Mouse (Mus musculus): ENCODE data around the gene Mpeg1.

Mpeg1 gene

DNA sequence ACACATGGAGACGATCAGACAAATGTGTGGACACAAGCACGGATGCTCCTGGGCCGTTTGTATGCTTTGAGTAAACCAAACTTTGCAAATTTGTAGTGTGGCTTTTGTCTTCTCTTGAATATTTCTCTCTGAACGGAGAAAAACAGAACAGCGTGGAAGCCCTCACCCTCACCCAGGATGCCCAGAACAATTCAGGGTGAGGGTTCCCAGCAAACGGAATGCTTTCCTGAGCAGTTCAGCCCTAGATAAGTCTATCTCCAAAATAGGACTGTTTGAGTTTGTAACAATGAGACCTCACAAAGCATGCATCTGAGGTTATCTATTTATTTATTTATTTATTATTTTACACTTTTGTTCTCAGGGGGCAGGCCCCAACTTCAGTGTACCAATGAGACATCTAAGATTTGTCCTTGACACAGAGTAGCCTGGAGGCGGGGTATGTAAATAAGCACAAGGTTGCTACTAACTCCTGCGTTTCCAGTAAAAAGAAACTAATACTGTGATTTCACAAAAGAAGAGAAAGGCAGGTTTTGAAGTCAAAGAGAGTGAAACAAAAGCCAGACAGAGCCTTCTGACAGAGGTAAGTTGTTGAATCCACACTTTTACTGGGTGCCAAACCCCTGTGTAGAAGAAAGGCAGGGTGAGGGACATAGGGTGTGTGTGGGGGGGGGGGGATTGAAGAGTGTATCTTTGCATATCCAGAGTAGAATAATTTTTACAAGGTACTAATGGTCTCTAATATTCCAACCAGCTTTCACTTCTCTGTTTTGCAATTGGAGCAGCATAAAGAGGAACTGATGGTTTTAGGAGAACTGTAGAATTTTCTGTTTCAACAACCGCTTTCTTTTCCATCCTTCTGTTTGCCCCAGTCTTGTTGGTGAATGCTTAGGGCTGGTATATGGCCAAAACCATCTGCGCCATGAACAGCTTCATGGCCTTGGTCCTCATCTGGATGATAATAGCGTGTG lies at the start of gene Mpeg1:
TSS of gene Mpeg1 (plus strand) at position 498 of the 968 bp plus-strand sequence.
- in situ Hi-C loops (cut with MboI, MseI) = loop anchor here (10.0 kb wide), 1 partner anchor 354 kb away; no protein-coding TSS in a partner anchor

DNA sequence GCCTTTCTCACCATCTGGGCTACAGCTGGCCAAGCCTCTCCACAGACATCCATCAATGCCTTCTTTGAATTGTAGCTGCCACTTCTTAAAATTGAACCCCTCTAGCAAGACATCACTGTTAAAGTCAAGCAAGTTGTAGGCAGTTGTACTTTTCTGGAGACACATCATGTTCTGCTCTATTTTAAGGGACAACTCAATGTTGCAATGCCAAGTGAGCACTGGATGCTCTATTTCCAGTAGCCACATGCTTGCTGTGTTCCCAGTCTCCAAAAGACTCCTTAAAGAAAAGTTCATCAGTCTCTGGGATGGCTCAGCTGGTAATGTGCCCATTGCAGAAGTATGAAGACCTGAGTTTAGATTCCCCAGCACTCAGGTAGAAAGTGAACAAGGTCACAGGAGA lies 46.8 kb upstream of the Mpeg1 start:
- in situ Hi-C loops (cut with MboI, MseI) = loop anchor here (10.0 kb wide), 1 partner anchor 279 kb away; no protein-coding TSS in a partner anchor

- in situ Hi-C loops (cut with MboI, MseI) = loop anchor here (10.0 kb wide), 1 partner anchor 283 kb away; no protein-coding TSS in a partner anchor
Measured at GRCm38 (mm10) chr19:12417361-12417760, 43.2 kb upstream of the Mpeg1 start, which contains the start of gene Olfr1441. TSS of gene Olfr1441 (plus strand) at chr19:12417433.

DNA sequence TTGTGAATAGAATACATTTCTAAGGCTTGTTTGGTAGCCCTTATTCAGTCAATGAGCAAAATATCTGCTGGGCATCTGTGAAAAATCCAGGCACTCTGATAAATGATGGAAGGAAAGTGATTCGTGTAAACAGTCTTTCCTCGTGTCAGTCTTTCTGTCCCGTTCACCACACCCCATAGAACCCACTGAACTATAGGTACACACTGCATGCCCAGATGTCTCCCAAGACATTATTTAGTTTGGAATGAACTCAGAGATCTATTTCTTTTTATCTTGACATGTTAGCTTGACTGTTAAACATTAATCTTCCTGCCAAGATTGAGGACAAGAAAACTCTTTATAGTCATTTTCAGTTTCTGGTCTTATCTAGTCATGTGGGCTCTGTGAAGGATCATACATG lies 42.3 kb upstream of the Mpeg1 start:
- in situ Hi-C loops (cut with MboI, MseI) = loop anchor here (10.0 kb wide), 1 partner anchor 284 kb away; no protein-coding TSS in a partner anchor

GRCm38 (mm10) chr19:12420555-12420954 lies 40.0 kb upstream of the Mpeg1 start:
- in situ Hi-C loops (cut with MboI, MseI) = no loop called here

DNA sequence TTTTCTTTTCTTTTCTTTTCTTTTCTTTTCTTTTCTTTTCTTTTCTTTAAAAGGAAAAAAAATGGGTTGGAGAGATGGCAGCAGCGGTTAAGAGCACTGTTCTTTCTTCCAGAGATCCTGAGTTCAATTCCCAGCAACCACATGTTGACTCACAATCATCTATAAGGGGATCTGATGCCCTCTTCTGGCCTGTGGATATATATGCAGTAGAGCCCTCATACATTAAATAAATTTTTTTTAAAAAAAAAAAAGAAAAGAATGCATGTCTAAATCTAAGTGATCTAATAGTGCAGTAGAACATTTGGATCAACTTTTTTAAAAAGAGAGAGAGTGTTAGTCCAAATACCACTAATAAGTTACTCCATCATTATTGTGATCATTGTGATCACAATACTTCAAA lies 38.9 kb upstream of the Mpeg1 start:
- in situ Hi-C loops (cut with MboI, MseI) = no loop called here

DNA sequence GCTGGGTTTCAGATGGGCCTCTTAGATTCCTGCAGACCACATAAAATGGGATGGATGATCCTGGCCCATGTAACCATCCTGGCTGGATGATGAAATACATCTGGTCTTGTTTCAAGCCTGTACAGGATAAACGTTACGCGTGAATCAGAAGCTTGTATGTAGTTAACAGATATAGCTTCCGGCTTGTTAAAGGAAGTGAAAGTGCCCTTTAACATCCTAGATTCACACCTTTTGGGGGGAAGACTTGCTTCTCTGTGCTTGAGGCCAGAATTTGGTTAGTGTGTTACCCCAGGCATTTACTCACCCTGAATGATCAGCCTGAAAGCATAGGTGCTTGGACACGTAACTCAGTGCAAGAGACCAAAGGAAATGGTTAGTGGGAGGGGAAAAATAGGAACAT lies 33.5 kb upstream of the Mpeg1 start:
- in situ Hi-C loops (cut with MboI, MseI) = no loop called here

- in situ Hi-C loops (cut with MboI, MseI) = no loop called here
Measured at GRCm38 (mm10) chr19:12427605-12428004, 33.0 kb upstream of the Mpeg1 start, which contains the start of gene Pfpl. TSS of gene Pfpl (plus strand) at chr19:12427905.

GRCm38 (mm10) chr19:12433033-12433432 lies 27.5 kb upstream of the Mpeg1 start:
- in situ Hi-C loops (cut with MboI, MseI) = loop anchor here (5.0 kb wide), 1 partner anchor 69 kb away; the partner anchor contains the start of gene Dtx4

GRCm38 (mm10) chr19:12435011-12435416 lies 25.6 kb upstream of the Mpeg1 start:
- in situ Hi-C loops (cut with MboI, MseI) = no loop called here

GRCm38 (mm10) chr19:12435750-12436524 lies 24.6 kb upstream of the Mpeg1 start:
- in situ Hi-C loops (cut with MboI, MseI) = no loop called here

DNA sequence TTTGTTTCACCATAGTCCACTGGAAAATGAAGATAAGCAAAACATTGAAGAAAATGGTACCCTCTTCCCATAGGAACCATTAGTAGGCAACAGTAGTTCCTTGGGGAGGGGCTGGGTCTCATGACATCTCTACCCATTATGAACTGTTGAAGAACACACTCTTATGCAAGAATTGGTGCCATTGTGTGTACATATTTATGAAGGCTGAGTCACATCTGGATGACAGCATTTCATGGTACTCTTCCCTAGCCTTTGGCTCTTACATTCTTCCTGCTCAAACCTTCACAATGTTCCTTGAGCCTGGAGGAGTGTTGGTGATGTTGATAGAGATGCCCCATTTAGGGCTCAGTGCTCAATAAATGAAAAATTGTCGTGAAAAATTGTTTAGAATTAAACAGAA lies 21.0 kb upstream of the Mpeg1 start:
- in situ Hi-C loops (cut with MboI, MseI) = no loop called here

DNA sequence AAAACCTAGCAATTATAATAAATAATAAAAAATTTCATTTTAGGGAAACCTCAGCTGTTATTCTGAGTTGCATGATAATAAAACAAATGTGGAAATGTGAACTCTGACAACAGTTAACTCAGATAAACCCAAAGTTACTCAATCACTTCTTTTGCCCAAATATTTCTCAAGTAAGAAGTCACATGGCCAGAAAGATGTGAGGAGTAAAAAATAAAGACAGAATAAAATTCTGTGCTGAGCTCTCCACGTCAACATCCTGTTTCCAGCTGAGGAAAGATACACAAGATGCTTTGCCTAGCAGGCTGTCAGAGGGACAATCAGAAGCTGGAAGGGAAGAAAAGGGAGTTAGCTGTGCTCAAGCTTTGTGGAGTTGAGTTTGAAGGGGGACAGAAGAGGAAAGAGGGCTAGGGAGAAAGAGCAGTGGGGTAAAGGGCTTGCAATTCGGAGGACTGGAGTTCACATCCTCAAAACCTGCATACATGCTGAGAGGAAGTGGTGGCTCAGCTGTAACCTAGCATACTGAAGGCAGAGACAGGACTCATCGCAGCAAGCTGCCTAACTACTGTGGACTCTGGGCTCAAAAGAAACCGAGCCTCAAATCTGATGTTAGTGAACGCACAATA lies 20.4 kb upstream of the Mpeg1 start:
- in situ Hi-C loops (cut with MboI, MseI) = no loop called here

- in situ Hi-C loops (cut with MboI, MseI) = no loop called here
Measured at GRCm38 (mm10) chr19:12442560-12442959, 18.0 kb upstream of the Mpeg1 start.

DNA sequence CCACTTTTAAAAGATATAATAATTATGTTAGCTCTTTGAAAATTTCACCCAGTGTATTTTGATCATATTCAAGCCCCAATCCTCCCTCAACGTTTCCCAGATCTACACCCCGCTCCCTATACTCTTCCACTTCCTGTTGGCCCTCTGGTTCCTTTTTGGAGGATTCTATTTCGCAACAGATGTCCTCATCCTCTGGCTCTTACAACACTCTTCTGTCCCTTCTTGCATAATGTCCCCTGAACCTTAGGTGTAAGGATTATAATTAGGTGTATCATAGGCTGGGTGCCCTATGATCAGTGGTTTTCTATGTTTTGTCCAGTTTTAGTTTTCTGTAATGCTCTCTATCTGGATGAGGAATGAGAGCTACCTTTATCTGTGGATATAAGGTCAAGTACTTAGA lies 15.6 kb upstream of the Mpeg1 start:
- in situ Hi-C loops (cut with MboI, MseI) = no loop called here

GRCm38 (mm10) chr19:12457401-12458066 lies 3.0 kb upstream of the Mpeg1 start:
- in situ Hi-C loops (cut with MboI, MseI) = no loop called here

- in situ Hi-C loops (cut with MboI, MseI) = no loop called here
Measured at GRCm38 (mm10) chr19:12459516-12459915, 1.1 kb upstream of the Mpeg1 start.

DNA sequence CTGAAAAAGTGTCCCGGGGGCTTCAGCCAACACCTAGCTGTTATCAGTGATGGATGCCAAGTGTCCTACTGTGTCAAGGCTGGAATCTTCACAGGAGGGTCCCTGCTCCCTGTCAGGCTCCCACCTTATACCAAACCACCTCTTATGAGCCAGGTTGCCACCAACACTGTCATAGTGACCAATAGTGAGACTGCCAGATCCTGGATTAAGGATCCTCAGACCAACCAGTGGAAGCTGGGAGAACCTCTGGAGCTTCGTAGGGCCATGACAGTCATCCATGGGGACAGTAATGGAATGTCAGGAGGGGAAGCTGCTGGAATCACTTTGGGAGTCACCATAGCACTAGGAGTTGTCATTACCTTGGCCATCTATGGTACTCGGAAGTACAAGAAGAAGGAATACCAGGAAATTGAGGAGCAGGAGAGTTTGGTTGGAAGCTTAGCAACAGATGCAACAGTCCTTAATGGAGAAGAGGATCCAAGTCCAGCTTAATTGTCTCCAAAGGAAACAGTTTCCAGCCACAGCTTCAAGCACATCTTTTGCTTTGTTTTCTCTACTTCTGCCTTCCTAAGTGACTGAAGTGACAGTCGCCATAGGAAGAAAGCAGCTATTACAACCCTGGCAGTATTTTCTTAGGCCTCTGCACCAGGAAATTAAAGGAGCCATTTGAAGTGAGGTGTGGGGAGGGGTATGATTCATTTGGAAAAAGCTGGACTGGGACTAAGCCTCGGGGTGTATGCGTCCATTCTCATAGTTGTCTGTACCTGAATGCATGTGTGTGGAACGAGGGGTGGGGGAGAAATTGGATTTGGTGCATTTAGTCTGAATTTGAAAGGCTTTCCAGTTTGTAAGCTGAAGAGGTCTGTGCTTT lies 2.5 kb downstream of the Mpeg1 start:
- in situ Hi-C loops (cut with MboI, MseI) = loop anchor here (10.0 kb wide), 1 partner anchor 352 kb away; no protein-coding TSS in a partner anchor

DNA sequence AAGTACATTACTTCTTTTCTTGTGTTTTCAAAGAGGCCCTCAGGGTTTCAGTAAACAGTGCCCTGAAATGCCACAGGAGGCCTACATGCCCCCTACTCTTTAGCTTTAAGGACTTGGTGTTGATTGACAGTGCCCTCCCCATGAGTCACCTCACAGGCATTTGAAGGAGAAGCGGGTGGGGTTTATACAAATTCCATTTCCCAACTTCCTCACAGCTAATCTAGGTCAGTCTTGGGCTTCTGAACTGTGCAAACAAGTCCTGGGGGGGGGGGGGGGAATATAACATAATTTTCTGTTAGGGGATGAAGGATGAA lies 3.1 kb downstream of the Mpeg1 start:
- in situ Hi-C loops (cut with MboI, MseI) = loop anchor here (10.0 kb wide), 1 partner anchor 351 kb away; no protein-coding TSS in a partner anchor

DNA sequence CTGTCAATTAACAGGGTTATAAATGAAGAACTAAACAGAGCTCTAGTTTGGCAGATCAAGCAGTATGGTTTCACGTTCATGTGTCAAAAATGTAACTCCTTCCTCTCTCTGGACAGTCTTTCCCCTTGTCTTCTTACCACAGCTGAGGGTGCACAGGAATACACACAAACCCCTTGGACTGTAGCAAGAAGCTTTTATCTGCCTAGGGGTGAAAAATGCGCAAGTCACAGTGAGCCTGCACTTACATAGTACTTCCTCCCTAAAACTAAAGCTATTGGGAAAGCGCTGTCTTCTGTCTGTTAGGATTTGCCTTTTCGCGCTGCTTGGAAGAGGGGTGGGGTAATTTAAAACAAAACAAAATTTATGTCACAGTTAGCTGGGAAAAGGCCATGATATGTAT lies 3.5 kb downstream of the Mpeg1 start:
- in situ Hi-C loops (cut with MboI, MseI) = loop anchor here (10.0 kb wide), 1 partner anchor 351 kb away; no protein-coding TSS in a partner anchor

Measured in regulatory T cell (primary cell).